Mouse (Mus musculus): ENCODE measurements around the gene Pole3. TPM values are rescaled to one million over a fixed set of nuclear protein-coding genes. Genes with fewer than 3 reads are reported as not detected.

The Pole3 gene
- polyA plus RNA-seq, 1 experiment from 2014 or later = 142 TPM

DNA sequence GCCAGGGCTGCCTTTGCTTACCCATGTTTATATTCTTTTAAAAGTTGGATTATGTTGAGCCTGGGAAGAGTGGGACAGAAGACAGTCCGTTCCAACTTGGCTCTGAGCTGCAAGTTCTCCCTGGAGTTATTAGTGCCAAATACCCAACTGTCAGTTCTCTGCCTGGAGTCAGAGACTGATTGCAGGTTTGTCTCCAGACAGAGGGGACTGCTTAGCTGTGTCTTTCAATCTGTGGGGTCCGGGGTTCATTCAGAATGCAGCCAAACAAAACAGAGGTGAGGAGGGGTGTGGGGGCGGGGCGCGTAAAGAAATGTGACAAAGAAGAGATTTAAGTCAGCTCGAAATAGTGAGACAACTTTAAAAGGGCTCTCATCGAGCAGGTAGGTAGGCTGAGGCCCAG lies 23.3 kb downstream of the Pole3 start:
- Histone ChIP-seq H3K27me3 (ENCODE audit: low read depth, poor library complexity, severe bottlenecking) (no peaks in the 10 kb centered on the region), H3K9me3 (replicated peaks) (no peaks in the 10 kb centered on the region), H3K27ac (replicated peaks) (peak overlapping the region; percentile 84), H3K4me3 (peak overlapping the region; percentile 90), H3K4me1 (peaks cover 13% of the 10 kb centered on the region), H3K36me3 (peaks cover 20% of the 10 kb centered on the region)
- no peak for DNase-seq (ENCODE audit: low spot score)
- WGBS = 5% methylated on average over 7 of the region's 7 CpGs

DNA sequence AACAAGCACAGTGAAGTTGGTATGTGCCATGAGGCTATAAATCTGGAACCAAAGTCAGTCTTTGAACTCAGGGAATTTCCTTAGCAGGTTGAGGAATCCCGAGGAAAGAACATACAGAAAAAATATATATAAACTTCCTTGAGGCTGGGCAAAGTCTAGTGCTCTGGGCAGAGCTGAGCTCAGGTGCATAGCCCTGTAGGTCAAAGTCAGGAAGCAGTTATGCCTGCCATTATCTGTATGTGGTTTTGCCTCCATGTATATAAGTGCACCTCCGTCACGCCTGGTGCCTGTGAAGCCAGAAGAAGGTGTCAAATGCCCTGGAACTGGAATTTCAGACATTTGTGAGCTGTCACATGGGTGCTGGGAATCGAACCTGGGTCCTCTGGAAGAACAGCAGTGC lies 24.1 kb downstream of the Pole3 start:
- Histone ChIP-seq H3K36me3 (peaks cover 20% of the 10 kb centered on the region), H3K4me1 (peaks cover 13% of the 10 kb centered on the region), H3K27me3 (ENCODE audit: low read depth, poor library complexity, severe bottlenecking) (no peaks in the 10 kb centered on the region), H3K9me3 (replicated peaks) (no peaks in the 10 kb centered on the region), H3K27ac (replicated peaks) (no peak overlapping the region), H3K4me3 (no peak overlapping the region)
- DNase-seq (ENCODE audit: low spot score) = no peak
- WGBS = 89% methylated on average over 4 of the region's 4 CpGs

DNA sequence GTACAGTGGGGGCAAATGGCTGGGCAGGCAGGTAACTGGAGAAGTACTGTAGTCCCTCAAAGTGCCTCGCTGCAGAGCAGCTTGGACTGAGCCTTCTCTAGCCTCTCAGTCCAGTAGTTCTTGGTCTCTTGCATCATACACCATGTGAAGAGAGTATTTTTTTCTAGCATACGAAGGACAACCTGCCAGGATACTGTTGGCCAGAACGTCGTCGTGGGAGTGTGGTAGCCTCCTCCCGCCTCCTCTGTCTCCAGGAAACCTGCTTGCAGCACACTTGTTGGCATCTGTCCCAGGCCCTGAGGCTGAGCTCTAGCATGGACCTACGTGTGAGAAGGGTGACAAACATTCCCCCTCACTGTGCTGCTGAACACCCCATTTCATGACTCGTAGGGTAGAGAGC lies 28.1 kb downstream of the Pole3 start:
- Histone ChIP-seq H3K36me3 (peaks cover 20% of the 10 kb centered on the region), H3K4me3 (no peak overlapping the region), H3K4me1 (peaks cover 8% of the 10 kb centered on the region), H3K9me3 (replicated peaks) (no peaks in the 10 kb centered on the region), H3K27me3 (ENCODE audit: low read depth, poor library complexity, severe bottlenecking) (no peaks in the 10 kb centered on the region), H3K27ac (replicated peaks) (no peak overlapping the region)
- no peak for DNase-seq (ENCODE audit: low spot score)
- WGBS = 90% methylated on average over 8 of the region's 8 CpGs

DNA sequence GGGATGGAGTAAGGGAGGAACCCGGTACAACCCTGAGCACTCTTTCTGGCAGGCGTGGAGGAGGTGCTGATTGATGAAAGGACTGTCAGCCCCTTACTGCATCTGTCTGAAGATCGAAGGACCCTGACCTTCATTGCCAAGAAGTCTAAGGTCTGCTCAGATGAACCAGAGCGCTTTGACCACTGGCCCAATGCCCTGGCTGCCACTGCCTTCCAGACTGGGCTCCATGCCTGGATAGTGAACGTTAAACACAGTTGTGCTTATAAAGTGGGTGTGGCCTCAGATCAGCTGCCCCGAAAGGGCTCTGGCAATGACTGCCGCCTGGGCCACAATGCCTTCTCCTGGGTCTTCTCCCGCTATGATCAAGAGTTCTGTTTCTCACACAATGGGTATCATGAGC lies 28.9 kb downstream of the Pole3 start:
- 82% methylated on average over 8 of the region's 8 CpGs for WGBS
- H3K27ac ChIP-seq (replicated peaks) = no peak overlapping the region
- peaks cover 20% of the 10 kb centered on the region for H3K36me3 ChIP-seq
- H3K4me1 ChIP-seq = peaks cover 1% of the 10 kb centered on the region; the same call in 1 of the 2 replicates
- DNase-seq (ENCODE audit: low spot score) = no peak
- no peaks in the 10 kb centered on the region for H3K9me3 ChIP-seq (replicated peaks)
- no peaks in the 10 kb centered on the region for H3K27me3 ChIP-seq (ENCODE audit: low read depth, poor library complexity, severe bottlenecking)
- no peak overlapping the region for H3K4me3 ChIP-seq

DNA sequence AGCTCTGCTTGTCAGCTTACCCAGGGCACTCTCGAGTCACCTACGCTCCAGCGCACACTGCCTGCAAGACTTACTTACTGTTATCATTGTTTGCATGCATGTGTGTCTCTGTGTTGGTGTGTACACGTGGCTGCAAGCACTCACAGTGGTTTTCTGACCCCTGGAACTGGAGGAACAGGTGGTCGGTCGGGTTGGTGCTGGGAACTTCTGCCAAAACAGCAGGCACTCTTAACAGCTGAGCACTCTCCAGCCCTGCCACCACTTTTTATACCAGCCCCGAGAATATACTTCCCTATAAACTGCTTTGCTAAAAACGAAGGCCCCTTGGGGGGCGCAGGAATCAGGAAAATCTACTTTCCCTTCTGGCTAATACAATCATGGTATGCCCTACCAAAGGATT lies 30.6 kb downstream of the Pole3 start:
- Histone ChIP-seq H3K9me3 (replicated peaks) (no peaks in the 10 kb centered on the region), H3K27ac (replicated peaks) (no peak overlapping the region), H3K4me1 (no peaks in the 10 kb centered on the region), H3K4me3 (no peak overlapping the region), H3K36me3 (peaks cover 13% of the 10 kb centered on the region), H3K27me3 (ENCODE audit: low read depth, poor library complexity, severe bottlenecking) (no peaks in the 10 kb centered on the region)
- 75% methylated on average over 9 of the region's 9 CpGs for WGBS
- no peak for DNase-seq (ENCODE audit: low spot score)

DNA sequence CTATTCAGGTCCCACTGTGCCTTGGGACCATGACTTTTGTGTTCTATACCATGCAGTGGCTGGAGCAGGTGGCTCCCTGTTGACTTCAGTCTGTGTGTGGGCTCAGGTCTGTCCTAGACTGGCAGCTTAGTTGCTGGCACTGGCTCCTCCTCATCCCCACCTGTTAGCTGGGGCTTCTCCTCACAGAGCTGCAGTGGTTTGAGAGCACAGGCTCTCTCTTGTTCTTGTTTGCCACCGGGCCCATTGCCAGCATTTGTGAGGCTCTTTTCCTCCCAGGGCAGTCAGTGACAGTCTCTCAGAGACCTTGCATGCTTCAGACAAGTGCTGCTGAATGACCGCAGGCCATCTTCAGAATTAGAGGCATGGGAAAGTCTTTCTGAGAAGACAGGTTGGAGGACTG lies 32.2 kb downstream of the Pole3 start:
- Histone ChIP-seq H3K36me3 (peaks cover under 1% of the 10 kb centered on the region; the same call in 1 of the 2 replicates), H3K9me3 (replicated peaks) (no peaks in the 10 kb centered on the region), H3K4me1 (0 out of 2 replicates have a peak, but pooled peaks cover 6% of the 10 kb centered on the region), H3K4me3 (no peak overlapping the region), H3K27ac (replicated peaks) (no peak overlapping the region), H3K27me3 (ENCODE audit: low read depth, poor library complexity, severe bottlenecking) (no peaks in the 10 kb centered on the region)
- no peak for DNase-seq (ENCODE audit: low spot score)
- 84% methylated on average over 2 of the region's 2 CpGs for WGBS

DNA sequence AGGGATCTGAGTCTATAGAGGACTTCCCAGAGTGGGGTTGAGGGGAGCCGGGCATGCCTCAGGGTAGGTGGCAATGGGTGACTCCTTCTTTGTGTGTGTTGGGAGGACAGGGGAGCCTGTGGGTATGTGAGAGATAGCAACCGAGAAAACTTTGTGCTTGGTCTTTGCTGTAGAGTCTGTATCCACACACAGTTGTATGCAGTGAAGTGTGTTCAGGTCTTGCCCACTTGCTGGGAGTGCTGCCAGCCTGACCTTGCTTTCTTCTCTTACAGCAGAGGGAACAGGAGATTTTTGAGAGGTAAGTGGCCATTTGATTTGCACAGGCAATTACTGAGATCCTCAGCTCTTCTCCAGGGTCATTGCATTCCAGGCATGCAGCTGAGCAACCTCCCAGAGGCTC lies 37.0 kb downstream of the Pole3 start:
- DNase-seq (ENCODE audit: low spot score) = no peak
- 87% methylated on average over 2 of the region's 2 CpGs for WGBS

DNA sequence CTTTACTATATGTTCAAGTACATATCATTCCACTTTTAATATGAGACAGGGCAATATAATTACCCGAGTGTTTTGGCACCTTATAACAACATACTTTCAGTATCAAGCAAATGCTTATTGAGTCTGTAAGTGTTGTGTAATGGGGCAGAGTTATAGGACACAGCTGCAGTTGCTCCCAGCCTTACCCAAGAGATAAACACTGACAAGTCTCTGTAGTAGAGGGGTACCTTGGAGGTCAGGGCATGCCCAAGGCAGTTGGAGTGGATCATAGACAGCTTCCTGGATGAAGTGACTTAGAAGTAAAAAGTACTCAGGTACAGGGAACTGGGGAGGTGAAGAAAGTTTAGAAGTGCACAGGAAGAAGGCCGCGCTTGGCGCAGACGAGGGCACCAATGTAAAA lies 37.7 kb downstream of the Pole3 start:
- no peaks in the 10 kb centered on the region for H3K9me3 ChIP-seq (replicated peaks)
- H3K27me3 ChIP-seq (ENCODE audit: low read depth, poor library complexity, severe bottlenecking) = peaks cover 4% of the 10 kb centered on the region
- 94% methylated on average over 5 of the region's 5 CpGs for WGBS
- H3K4me1 ChIP-seq = 0 out of 2 replicates have a peak, but pooled peaks cover 6% of the 10 kb centered on the region
- DNase-seq (ENCODE audit: low spot score) = no peak
- no peaks in the 10 kb centered on the region for H3K36me3 ChIP-seq
- no peak overlapping the region for H3K27ac ChIP-seq (replicated peaks)
- no peak overlapping the region for H3K4me3 ChIP-seq

More for the DNA sequence above, 37.0 kb downstream of the Pole3 start:
- Histone ChIP-seq H3K36me3 (no peaks in the 10 kb centered on the region), H3K27ac (replicated peaks) (no peak overlapping the region), H3K4me3 (no peak overlapping the region), H3K4me1 (0 out of 2 replicates have a peak, but pooled peaks cover 6% of the 10 kb centered on the region), H3K9me3 (replicated peaks) (no peaks in the 10 kb centered on the region), H3K27me3 (ENCODE audit: low read depth, poor library complexity, severe bottlenecking) (no peaks in the 10 kb centered on the region)

DNA sequence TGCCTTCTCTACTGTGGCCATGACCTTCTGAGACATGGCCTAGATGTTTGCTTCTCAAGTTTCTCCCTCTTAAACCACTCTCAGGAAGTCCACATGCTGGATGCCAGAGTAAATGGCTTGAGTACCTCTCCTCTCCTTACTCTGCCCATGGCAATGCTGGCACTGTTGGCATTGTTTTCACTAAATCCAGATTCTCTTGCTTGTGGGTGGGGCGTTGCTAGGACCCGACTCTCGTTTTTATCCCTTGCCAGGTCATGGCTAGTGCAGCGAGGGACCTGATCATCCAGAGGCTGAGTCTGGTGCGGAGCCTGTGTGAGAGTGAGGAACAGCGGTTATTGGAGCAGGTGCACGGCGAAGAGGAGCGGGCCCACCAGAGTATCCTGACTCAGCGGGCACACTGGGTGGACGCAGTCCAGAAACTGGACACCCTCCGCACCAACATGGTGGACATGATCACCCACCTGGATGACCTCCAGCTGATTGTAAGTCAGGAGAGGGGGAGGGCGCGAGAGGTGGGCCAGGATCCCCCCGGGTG lies 38.6 kb downstream of the Pole3 start:
- DNase-seq (ENCODE audit: low spot score) = no peak
- Histone ChIP-seq H3K36me3 (no peaks in the 10 kb centered on the region), H3K4me1 (0 out of 2 replicates have a peak, but pooled peaks cover 6% of the 10 kb centered on the region), H3K27ac (replicated peaks) (no peak overlapping the region), H3K9me3 (replicated peaks) (no peaks in the 10 kb centered on the region), H3K4me3 (no peak overlapping the region), H3K27me3 (ENCODE audit: low read depth, poor library complexity, severe bottlenecking) (peaks cover 13% of the 10 kb centered on the region)
- 91% methylated on average over 15 of the region's 15 CpGs for WGBS

DNA sequence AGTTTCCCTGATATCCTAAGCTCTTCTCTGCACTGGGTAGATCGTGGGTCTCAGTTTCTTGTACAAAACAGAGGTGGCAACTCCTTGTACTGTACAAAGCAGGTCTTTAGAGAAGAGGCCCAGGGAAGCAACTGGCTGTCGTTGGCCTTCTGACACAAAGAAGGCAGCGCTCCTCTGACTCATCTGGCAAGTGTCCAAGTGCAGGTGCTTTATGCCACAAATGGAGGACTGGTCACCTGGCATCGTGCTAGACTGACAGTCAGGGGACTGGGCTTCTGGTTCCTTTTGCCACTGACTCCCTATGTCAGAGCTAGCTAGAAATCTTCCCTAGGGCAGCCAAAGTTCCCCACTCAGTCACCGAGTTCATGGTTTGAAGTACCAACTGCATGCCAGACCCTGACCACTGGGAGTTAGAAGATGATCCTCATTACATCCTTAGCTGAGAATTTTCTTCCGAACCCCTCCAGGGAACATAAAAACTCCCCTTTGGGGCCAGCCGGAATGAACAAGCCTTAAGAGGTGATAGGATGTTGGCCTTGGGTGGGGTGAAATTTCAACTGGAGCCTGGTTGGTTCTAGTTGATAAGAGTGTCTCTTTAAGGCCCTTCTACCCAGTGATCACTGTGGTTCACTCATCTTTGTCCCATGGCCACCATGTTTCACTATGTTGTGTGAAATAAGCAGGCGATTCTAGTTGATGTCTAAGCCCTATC lies 39.3 kb downstream of the Pole3 start:
- Histone ChIP-seq H3K4me1 (0 out of 2 replicates have a peak, but pooled peaks cover 6% of the 10 kb centered on the region), H3K36me3 (no peaks in the 10 kb centered on the region), H3K9me3 (replicated peaks) (no peaks in the 10 kb centered on the region), H3K4me3 (no peak overlapping the region), H3K27ac (replicated peaks) (no peak overlapping the region), H3K27me3 (ENCODE audit: low read depth, poor library complexity, severe bottlenecking) (peaks cover 19% of the 10 kb centered on the region)
- DNase-seq (ENCODE audit: low spot score) = no peak
- WGBS = 83% methylated on average over 8 of the region's 8 CpGs

DNA sequence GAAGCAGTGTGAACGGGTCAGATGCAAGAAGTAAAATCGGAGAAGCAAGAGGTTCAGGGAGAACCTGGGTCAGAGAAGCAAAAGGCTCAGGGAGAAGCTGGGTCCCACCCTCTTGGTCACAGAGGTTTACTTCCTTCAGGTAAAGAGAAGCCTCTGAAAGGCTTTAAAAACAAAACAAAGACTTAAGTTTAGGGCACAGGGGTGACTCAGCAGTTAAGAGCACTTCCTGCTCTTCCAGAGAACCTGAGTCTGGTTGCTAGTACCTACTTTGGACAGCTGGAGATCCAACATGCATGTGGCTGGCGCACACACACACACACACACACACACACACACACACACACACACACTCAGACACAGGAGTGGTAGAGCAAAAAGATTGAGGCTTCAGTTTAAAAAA lies 39.9 kb downstream of the Pole3 start:
- Histone ChIP-seq H3K4me1 (peaks cover 9% of the 10 kb centered on the region), H3K9me3 (replicated peaks) (no peaks in the 10 kb centered on the region), H3K27ac (replicated peaks) (no peak overlapping the region), H3K36me3 (no peaks in the 10 kb centered on the region), H3K27me3 (ENCODE audit: low read depth, poor library complexity, severe bottlenecking) (peaks cover 26% of the 10 kb centered on the region), H3K4me3 (no peak overlapping the region)
- WGBS = 87% methylated on average over 3 of the region's 3 CpGs
- DNase-seq (ENCODE audit: low spot score) = no peak

DNA sequence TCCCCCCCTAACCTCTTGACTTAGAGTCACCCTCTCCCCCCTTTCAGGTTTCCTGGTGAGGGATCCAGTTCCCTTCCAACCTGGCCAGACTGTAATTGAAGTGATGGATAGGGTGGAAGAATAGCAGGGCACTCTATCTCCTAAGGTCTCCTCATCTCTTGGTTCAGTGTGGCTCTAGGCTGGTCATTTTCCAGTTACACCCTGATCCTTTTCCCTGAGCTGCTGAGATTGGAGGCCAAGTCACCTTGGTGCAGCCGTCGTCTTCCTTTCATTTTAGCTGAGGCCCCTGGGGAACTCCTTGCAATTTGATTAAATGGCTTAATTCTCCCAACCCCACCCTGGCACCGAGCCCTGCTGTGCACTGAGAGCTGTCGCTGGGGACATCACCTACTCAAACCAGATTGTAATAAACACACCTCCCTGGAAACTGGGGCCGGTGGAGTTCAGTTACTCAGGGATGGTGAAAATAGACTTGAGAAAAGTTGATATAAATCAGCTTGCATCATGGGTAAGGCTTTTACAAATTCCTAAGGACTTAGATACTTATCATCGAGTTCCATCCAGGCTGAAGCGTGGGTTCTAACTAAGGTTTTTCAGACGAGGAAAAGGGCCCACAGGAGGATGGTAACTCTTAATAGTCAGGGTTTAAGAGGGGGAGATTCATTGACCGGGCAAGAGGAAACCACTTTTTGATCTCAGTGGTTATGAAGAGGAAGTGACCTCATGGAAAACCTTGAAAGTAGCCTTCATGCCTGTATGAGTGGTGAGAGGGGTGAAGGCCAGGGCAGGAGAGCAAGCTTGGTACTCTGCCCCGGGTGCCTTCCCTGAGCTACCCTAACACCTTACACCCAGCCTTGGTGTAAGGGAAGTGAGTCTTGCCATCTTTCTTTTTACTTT lies 43.9 kb downstream of the Pole3 start:
- DNase-seq (ENCODE audit: low spot score) = no peak
- Histone ChIP-seq H3K9me3 (replicated peaks) (no peaks in the 10 kb centered on the region), H3K36me3 (no peaks in the 10 kb centered on the region), H3K27ac (replicated peaks) (no peak overlapping the region), H3K4me1 (peaks cover 11% of the 10 kb centered on the region), H3K27me3 (ENCODE audit: low read depth, poor library complexity, severe bottlenecking) (peaks cover 51% of the 10 kb centered on the region), H3K4me3 (no peak overlapping the region)
- WGBS = 54% methylated on average over 10 of the region's 10 CpGs

Measured in midbrain, embryonic 10.5 days (tissue).